Mouse (Mus musculus): ENCODE measurements around the gene Sult1d1. TPM values are rescaled to one million over a fixed set of nuclear protein-coding genes. Genes with fewer than 3 reads are reported as not detected.

Gene Sult1d1
- 2.6 TPM for polyA plus RNA-seq (2014; fragmentation: Illumina TruSeq; extraction: RNeasy Lipid Tissue Mini Kit (QIAGEN cat#74804))

DNA sequence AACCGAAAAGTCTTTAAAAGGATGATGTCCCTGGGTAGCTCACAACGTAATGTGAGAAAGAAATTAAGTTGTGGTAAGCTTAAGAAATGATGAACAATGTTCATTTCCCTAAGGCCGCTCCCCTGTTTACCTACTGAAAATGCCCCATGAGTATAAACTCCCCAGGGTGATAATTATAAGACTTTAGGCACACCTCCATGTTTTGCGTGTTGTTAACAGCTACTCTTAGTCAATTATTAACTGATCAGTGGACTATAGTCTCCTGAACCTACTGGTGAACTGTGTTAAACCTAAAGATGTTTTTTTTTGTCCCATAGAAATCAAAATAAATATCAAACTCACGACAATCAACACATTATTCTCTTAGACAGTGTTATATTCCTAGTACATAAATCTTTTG is at the start of gene Sult1d1:
TSS of gene Sult1d1 (minus strand) at position 183 of the 400 bp plus-strand sequence.

DNA sequence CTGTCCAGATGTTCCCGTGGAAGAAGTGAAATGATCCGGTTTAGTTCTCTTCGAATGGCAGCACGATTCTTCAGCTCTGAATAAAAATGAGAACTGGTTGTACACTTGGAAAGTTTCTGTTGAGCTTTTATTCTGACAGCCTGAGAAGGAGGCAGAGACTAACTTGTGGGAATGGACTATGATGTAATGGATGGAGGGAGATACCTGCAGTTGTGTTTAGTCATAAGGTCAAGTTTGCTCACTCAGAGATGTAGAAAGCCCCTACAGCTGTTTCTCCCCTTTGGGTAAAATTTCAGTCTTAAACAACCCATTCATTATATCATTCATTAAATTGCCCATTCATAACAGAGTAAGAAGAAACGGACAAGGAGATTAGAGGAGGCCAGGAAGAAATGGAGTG is 22.7 kb upstream of the Sult1d1 start, which contains the start of gene Sult1e1:
TSS of gene Sult1e1 (minus strand) at position 101 of the 400 bp plus-strand sequence.

DNA sequence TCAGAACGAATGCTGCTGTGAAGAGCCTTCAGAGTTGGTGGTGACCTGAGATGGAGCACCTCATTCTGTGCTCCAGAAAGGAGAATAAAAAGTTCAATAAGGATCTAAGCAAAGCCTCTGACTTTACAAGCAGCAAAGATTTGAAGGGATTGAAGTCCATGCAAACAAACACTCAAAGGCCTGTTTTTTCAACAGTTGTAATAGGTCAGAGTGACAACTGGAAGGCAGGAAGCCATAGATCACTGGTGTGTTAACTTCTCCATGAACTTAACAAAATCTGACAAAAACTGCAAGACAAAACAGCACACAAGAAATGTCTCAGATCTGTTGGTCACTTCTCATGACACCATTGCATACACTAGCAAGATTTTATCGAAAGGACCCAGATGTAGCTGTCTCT is 30.7 kb downstream of the Sult1d1 start, which contains the start of gene Sult1b1:
TSS of gene Sult1b1 (minus strand) at position 85 of the 400 bp plus-strand sequence.

Other genes with a start within 250 kb of the Sult1d1 start
- not detected for gene Ugt2a3, start 231.8 kb downstream of the Sult1d1 start, polyA plus RNA-seq (2014; fragmentation: Illumina TruSeq; extraction: RNeasy Lipid Tissue Mini Kit (QIAGEN cat#74804))
- gene Ugt2b38, start 144.8 kb downstream of the Sult1d1 start, polyA plus RNA-seq (2014; fragmentation: Illumina TruSeq; extraction: RNeasy Lipid Tissue Mini Kit (QIAGEN cat#74804)): not detected
- gene Ugt2a2, start 86.8 kb downstream of the Sult1d1 start, polyA plus RNA-seq (2014; fragmentation: Illumina TruSeq; extraction: RNeasy Lipid Tissue Mini Kit (QIAGEN cat#74804)): not detected
- not detected for gene Gm43638, start 82.2 kb downstream of the Sult1d1 start, polyA plus RNA-seq (2014; fragmentation: Illumina TruSeq; extraction: RNeasy Lipid Tissue Mini Kit (QIAGEN cat#74804))
- not detected for gene Ugt2a1, start 78.2 kb downstream of the Sult1d1 start, polyA plus RNA-seq (2014; fragmentation: Illumina TruSeq; extraction: RNeasy Lipid Tissue Mini Kit (QIAGEN cat#74804))
- gene Sult1b1, start 30.8 kb downstream of the Sult1d1 start, polyA plus RNA-seq (2014; fragmentation: Illumina TruSeq; extraction: RNeasy Lipid Tissue Mini Kit (QIAGEN cat#74804)): not detected
- not detected for gene Sult1e1, start 22.6 kb upstream of the Sult1d1 start, polyA plus RNA-seq (2014; fragmentation: Illumina TruSeq; extraction: RNeasy Lipid Tissue Mini Kit (QIAGEN cat#74804))
- gene Csn1s1, start 97.2 kb upstream of the Sult1d1 start, polyA plus RNA-seq (2014; fragmentation: Illumina TruSeq; extraction: RNeasy Lipid Tissue Mini Kit (QIAGEN cat#74804)): not detected
- not detected for gene Csn2, start 130.6 kb upstream of the Sult1d1 start, polyA plus RNA-seq (2014; fragmentation: Illumina TruSeq; extraction: RNeasy Lipid Tissue Mini Kit (QIAGEN cat#74804))
- gene Csn1s2a, start 205.5 kb upstream of the Sult1d1 start, polyA plus RNA-seq (2014; fragmentation: Illumina TruSeq; extraction: RNeasy Lipid Tissue Mini Kit (QIAGEN cat#74804)): not detected
- gene Csn1s2b, start 239.1 kb upstream of the Sult1d1 start, polyA plus RNA-seq (2014; fragmentation: Illumina TruSeq; extraction: RNeasy Lipid Tissue Mini Kit (QIAGEN cat#74804)): not detected